Mouse (Mus musculus) testis, adult 2 months (tissue): ENCODE measurements at regions not wholly inside any gene's neighbourhood (a gene's known extent, or its start where the extent isn't known, plus 50 kb on each side); places are given as distances from the start of the nearest gene placed in this dataset.

Source experiments
- H3K27ac ChIP-seq: fragments of 200-500 bp; 2 replicates; pipeline ENCODE4 v1.5.1; 2012; ENCODE audit warnings: low read depth, low read length; ENCODE audit not compliant: control insufficient read depth, insufficient read depth
- H3K27me3 ChIP-seq: fragments of 200-500 bp; 2 replicates; pipeline ENCODE4 v1.6.1; 2012; ENCODE audit warnings: mild to moderate bottlenecking, low read length, moderate library complexity; ENCODE audit not compliant: control insufficient read depth, insufficient read depth
- H3K36me3 ChIP-seq: fragments of 200-500 bp; 2 replicates; pipeline ENCODE4 v1.6.1; 2012; ENCODE audit warnings: mild to moderate bottlenecking, low read length; ENCODE audit not compliant: control insufficient read depth, insufficient read depth
- H3K4me1 ChIP-seq: fragments of 200-500 bp; 2 replicates; pipeline ENCODE4 v1.6.1; 2012; ENCODE audit warnings: low read length; ENCODE audit not compliant: control insufficient read depth, insufficient read depth
- H3K4me3 ChIP-seq: fragments of 200-500 bp; 2 replicates; pipeline ENCODE4 v1.5.1; 2012; ENCODE audit warnings: low read depth, mild to moderate bottlenecking, low read length, moderate library complexity, mixed read lengths; ENCODE audit not compliant: control insufficient read depth
- CTCF ChIP-seq: fragments of 200-500 bp; IDR thresholded peaks from 2 replicates; pipeline ENCODE4 v1.5.1; 2012; ENCODE audit warnings: low read depth, mild to moderate bottlenecking, inconsistent platforms, low read length, moderate library complexity; ENCODE audit not compliant: control insufficient read depth, insufficient read depth, insufficient replicate concordance
- POLR2A ChIP-seq: fragments of 200-500 bp; IDR thresholded peaks from 2 replicates; pipeline ENCODE4 v1.6.1; 2012; ENCODE audit warnings: low read depth, mild to moderate bottlenecking, inconsistent platforms, low read length, moderate library complexity; ENCODE audit not compliant: control insufficient read depth

DNA sequence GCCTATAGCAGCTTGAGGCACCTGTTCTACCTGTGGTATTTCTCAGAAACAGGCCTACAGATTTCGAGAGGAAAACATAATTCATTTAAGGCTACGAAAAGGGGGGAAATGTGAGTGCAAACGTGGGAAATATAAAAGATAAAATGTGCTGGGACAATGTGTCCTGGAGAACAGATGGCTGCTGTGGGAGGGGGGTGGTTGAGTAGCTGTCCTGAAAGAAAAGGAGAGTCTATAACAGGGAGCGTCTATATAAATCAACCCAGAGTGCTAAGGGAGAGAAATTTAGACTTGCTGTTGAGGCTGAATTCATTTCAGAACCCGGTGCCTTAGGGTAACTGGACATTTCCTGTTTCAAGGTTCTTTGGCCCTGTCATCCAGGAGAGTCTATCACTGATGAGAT, 625.5 kb upstream of the Pou3f3 start:
- Histone ChIP-seq H3K4me1 (no peaks in the 10 kb centered on the region), H3K36me3 (no peaks in the 10 kb centered on the region), H3K4me3 (no peak overlapping the region), H3K27ac (no peak overlapping the region), H3K27me3 (no peaks in the 10 kb centered on the region)
- TF ChIP-seq POLR2A: no peak
- TF ChIP-seq CTCF: no peak

GRCm38 (mm10) chr1:42096026-42096425, 599.5 kb upstream of the Pou3f3 start:
- no peaks in the 10 kb centered on the region for H3K27me3 ChIP-seq
- H3K36me3 ChIP-seq: no peaks in the 10 kb centered on the region
- H3K27ac ChIP-seq: no peak overlapping the region
- no peak overlapping the region for H3K4me3 ChIP-seq
- TF ChIP-seq POLR2A (no peak), CTCF (no peak)
- H3K4me1 ChIP-seq: no peaks in the 10 kb centered on the region

DNA sequence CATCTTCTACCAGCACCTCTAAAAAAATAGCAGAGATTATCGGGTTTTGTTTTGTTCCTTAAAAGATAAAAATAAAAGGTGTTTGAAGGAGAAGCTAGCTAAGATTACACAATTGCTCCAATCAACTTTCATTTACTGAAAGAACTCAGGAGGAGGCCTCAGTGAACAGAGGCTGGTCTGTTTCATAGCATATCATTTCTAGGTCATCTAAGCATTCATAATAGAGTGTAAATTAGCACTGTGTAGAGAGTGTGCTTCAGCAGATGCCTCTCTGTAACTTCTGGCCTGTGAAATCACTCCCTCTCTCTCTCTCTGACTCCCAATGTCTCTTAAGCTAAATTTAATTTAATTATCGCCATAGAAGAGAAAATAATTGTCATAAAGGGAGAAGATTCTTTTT, 597.0 kb upstream of the Pou3f3 start:
- H3K4me1 ChIP-seq: no peaks in the 10 kb centered on the region
- no peak overlapping the region for H3K4me3 ChIP-seq
- no peak for TF ChIP-seq CTCF
- no peak for TF ChIP-seq POLR2A
- no peaks in the 10 kb centered on the region for H3K27me3 ChIP-seq
- no peak overlapping the region for H3K27ac ChIP-seq
- no peaks in the 10 kb centered on the region for H3K36me3 ChIP-seq

- TF ChIP-seq CTCF (no peak), POLR2A (no peak)
- H3K36me3 ChIP-seq: no peaks in the 10 kb centered on the region
- H3K27me3 ChIP-seq: no peaks in the 10 kb centered on the region
- no peaks in the 10 kb centered on the region for H3K4me1 ChIP-seq
- no peak overlapping the region for H3K4me3 ChIP-seq
- no peak overlapping the region for H3K27ac ChIP-seq
Observed at GRCm38 (mm10) chr1:42107521-42107920, 588.0 kb upstream of the Pou3f3 start.

GRCm38 (mm10) chr1:42107925-42108324, 587.6 kb upstream of the Pou3f3 start:
- no peaks in the 10 kb centered on the region for H3K36me3 ChIP-seq
- no peaks in the 10 kb centered on the region for H3K4me1 ChIP-seq
- H3K4me3 ChIP-seq: no peak overlapping the region
- no peaks in the 10 kb centered on the region for H3K27me3 ChIP-seq
- TF ChIP-seq POLR2A (no peak), CTCF (no peak)
- no peak overlapping the region for H3K27ac ChIP-seq

GRCm38 (mm10) chr1:42152175-42152790, 543.3 kb upstream of the Pou3f3 start:
- Histone ChIP-seq H3K36me3 (no peaks in the 10 kb centered on the region), H3K27ac (no peak overlapping the region), H3K27me3 (no peaks in the 10 kb centered on the region), H3K4me3 (no peak overlapping the region), H3K4me1 (no peaks in the 10 kb centered on the region)
- no peak for TF ChIP-seq POLR2A

DNA sequence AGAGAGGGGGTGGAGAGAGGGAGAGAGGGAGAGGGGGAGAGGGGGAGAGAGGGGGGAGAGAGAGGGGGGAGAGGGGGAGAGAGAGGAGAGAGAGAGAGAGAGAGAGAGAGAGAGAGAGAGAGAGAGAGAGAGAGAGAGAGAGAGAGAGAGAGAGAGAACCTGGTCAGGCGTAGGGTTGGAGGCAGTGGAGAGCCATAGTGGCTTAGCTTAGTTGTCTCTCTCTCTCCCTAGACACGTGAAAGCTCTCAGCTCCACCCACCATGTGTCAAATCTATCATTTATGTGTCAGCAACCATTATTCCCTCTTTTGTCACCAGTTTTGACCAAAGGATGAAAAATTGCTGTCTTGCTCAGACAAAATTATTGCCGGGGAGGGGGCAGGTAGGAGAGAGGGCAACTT, 542.7 kb upstream of the Pou3f3 start:
- Histone ChIP-seq H3K4me3 (no peak overlapping the region), H3K4me1 (no peaks in the 10 kb centered on the region), H3K27me3 (no peaks in the 10 kb centered on the region), H3K36me3 (no peaks in the 10 kb centered on the region), H3K27ac (no peak overlapping the region)
- TF ChIP-seq POLR2A: no peak
- TF ChIP-seq CTCF: no peak
